Mouse (Mus musculus): ENCODE results near the gene Gm15737. TPM values are rescaled to one million over a fixed set of nuclear protein-coding genes. Genes with fewer than 3 reads are reported as not detected.
A peak's percentile ranks its signal among the peaks of the same experiment; 100 is the strongest.

Gene Gm15737
- polyA plus RNA-seq, 1 experiment from 2014 or later, result not detected

GRCm38 (mm10) chr6:92850250-92850649, 18.9 kb upstream of the Gm15737 start:
- H3K9ac ChIP-seq, result no peak overlapping the region
- WGBS, result 14% methylated on average over 5 of the region's 5 CpGs
- no peaks in the 10 kb centered on the region for H3K27me3 ChIP-seq
- no peaks in the 10 kb centered on the region for H3K36me3 ChIP-seq (ENCODE audit: poor library complexity, severe bottlenecking)
- H3K9me3 ChIP-seq (replicated peaks), result no peaks in the 10 kb centered on the region
- no peak overlapping the region for H3K4me3 ChIP-seq
- H3K27ac ChIP-seq, result 0 out of 2 replicates have a peak overlapping the region, but pooled peaks have one; percentile 10
- peaks cover 13% of the 10 kb centered on the region for H3K4me1 ChIP-seq
- H3K4me2 ChIP-seq, result peak overlapping the region; percentile 14; the same call in 1 of the 2 replicates
- peak; percentile 86 for ATAC-seq

- Histone ChIP-seq H3K27me3 (no peaks in the 10 kb centered on the region), H3K4me2 (no peak overlapping the region), H3K4me3 (no peak overlapping the region), H3K27ac (no peak overlapping the region), H3K4me1 (peaks cover 8% of the 10 kb centered on the region), H3K9ac (no peak overlapping the region), H3K9me3 (replicated peaks) (no peaks in the 10 kb centered on the region), H3K36me3 (ENCODE audit: poor library complexity, severe bottlenecking) (no peaks in the 10 kb centered on the region)
- WGBS, result 89% methylated on average over 4 of the region's 4 CpGs
- ATAC-seq, result no peak
Measured at GRCm38 (mm10) chr6:92854873-92855272, 14.3 kb upstream of the Gm15737 start.

GRCm38 (mm10) chr6:92857761-92858160, 11.4 kb upstream of the Gm15737 start:
- no peaks in the 10 kb centered on the region for H3K27me3 ChIP-seq
- no peak overlapping the region for H3K27ac ChIP-seq
- WGBS, result 94% methylated on average over 13 of the region's 13 CpGs
- H3K4me3 ChIP-seq, result no peak overlapping the region
- H3K4me1 ChIP-seq, result no peaks in the 10 kb centered on the region
- H3K4me2 ChIP-seq, result no peak overlapping the region
- H3K9ac ChIP-seq, result no peak overlapping the region
- H3K9me3 ChIP-seq (replicated peaks), result no peaks in the 10 kb centered on the region
- no peak for ATAC-seq
- H3K36me3 ChIP-seq (ENCODE audit: poor library complexity, severe bottlenecking), result no peaks in the 10 kb centered on the region

- no peak overlapping the region for H3K9ac ChIP-seq
- 78% methylated on average over 12 of the region's 12 CpGs for WGBS
- H3K4me3 ChIP-seq, result no peak overlapping the region
- no peak overlapping the region for H3K4me2 ChIP-seq
- no peaks in the 10 kb centered on the region for H3K9me3 ChIP-seq (replicated peaks)
- H3K27me3 ChIP-seq, result no peaks in the 10 kb centered on the region
- no peaks in the 10 kb centered on the region for H3K4me1 ChIP-seq
- ATAC-seq, result no peak
- no peaks in the 10 kb centered on the region for H3K36me3 ChIP-seq (ENCODE audit: poor library complexity, severe bottlenecking)
- H3K27ac ChIP-seq, result no peak overlapping the region
Measured at GRCm38 (mm10) chr6:92858721-92859510, 10.2 kb upstream of the Gm15737 start.

GRCm38 (mm10) chr6:92860285-92860912, 8.8 kb upstream of the Gm15737 start:
- Histone ChIP-seq H3K4me2 (no peak overlapping the region), H3K9me3 (replicated peaks) (no peaks in the 10 kb centered on the region), H3K27ac (no peak overlapping the region), H3K27me3 (no peaks in the 10 kb centered on the region), H3K36me3 (ENCODE audit: poor library complexity, severe bottlenecking) (no peaks in the 10 kb centered on the region), H3K9ac (no peak overlapping the region), H3K4me3 (no peak overlapping the region), H3K4me1 (no peaks in the 10 kb centered on the region)
- ATAC-seq, result no peak
- WGBS, result 73% methylated on average over 5 of the region's 5 CpGs

- Histone ChIP-seq H3K36me3 (ENCODE audit: poor library complexity, severe bottlenecking) (no peaks in the 10 kb centered on the region), H3K27me3 (no peaks in the 10 kb centered on the region), H3K27ac (no peak overlapping the region), H3K9me3 (replicated peaks) (no peaks in the 10 kb centered on the region), H3K4me1 (no peaks in the 10 kb centered on the region), H3K4me3 (no peak overlapping the region), H3K4me2 (no peak overlapping the region), H3K9ac (no peak overlapping the region)
- 78% methylated on average over 9 of the region's 9 CpGs for WGBS
- ATAC-seq, result no peak
Measured at GRCm38 (mm10) chr6:92862599-92862998, 6.6 kb upstream of the Gm15737 start.

GRCm38 (mm10) chr6:92869582-92870219, 544 bp downstream of the Gm15737 start:
- H3K4me3 ChIP-seq, result no peak overlapping the region
- ATAC-seq, result no peak
- no peaks in the 10 kb centered on the region for H3K36me3 ChIP-seq (ENCODE audit: poor library complexity, severe bottlenecking)

GRCm38 (mm10) chr6:92871813-92872212, 2.7 kb downstream of the Gm15737 start:
- no peaks in the 10 kb centered on the region for H3K9me3 ChIP-seq (replicated peaks)
- H3K4me2 ChIP-seq, result no peak overlapping the region
- ATAC-seq, result no peak
- peaks cover 5% of the 10 kb centered on the region; the same call in 1 of the 2 replicates for H3K4me1 ChIP-seq
- H3K27ac ChIP-seq, result no peak overlapping the region
- H3K27me3 ChIP-seq, result no peaks in the 10 kb centered on the region
- H3K9ac ChIP-seq, result no peak overlapping the region
- H3K4me3 ChIP-seq, result no peak overlapping the region
- WGBS, result 43% methylated on average over 4 of the region's 4 CpGs
- no peaks in the 10 kb centered on the region for H3K36me3 ChIP-seq (ENCODE audit: poor library complexity, severe bottlenecking)

More at GRCm38 (mm10) chr6:92869582-92870219, 544 bp downstream of the Gm15737 start:
- no peaks in the 10 kb centered on the region for H3K27me3 ChIP-seq
- 75% methylated on average over 16 of the region's 16 CpGs for WGBS
- no peaks in the 10 kb centered on the region for H3K9me3 ChIP-seq (replicated peaks)
- H3K9ac ChIP-seq, result no peak overlapping the region
- no peak overlapping the region for H3K4me2 ChIP-seq
- peaks cover 5% of the 10 kb centered on the region; the same call in 1 of the 2 replicates for H3K4me1 ChIP-seq
- no peak overlapping the region for H3K27ac ChIP-seq

- 90% methylated on average over 10 of the region's 10 CpGs for WGBS
- no peak overlapping the region for H3K27ac ChIP-seq
- no peaks in the 10 kb centered on the region for H3K27me3 ChIP-seq
- no peak overlapping the region for H3K9ac ChIP-seq
- no peak overlapping the region for H3K4me3 ChIP-seq
- H3K9me3 ChIP-seq (replicated peaks), result no peaks in the 10 kb centered on the region
- H3K4me1 ChIP-seq, result peaks cover 4% of the 10 kb centered on the region; the same call in 1 of the 2 replicates
- H3K4me2 ChIP-seq, result no peak overlapping the region
- no peaks in the 10 kb centered on the region for H3K36me3 ChIP-seq (ENCODE audit: poor library complexity, severe bottlenecking)
- ATAC-seq, result no peak
Measured at GRCm38 (mm10) chr6:92872766-92873165, 3.6 kb downstream of the Gm15737 start.

- Histone ChIP-seq H3K4me3 (no peak overlapping the region), H3K27ac (no peak overlapping the region), H3K9ac (no peak overlapping the region), H3K9me3 (replicated peaks) (no peaks in the 10 kb centered on the region), H3K4me1 (no peaks in the 10 kb centered on the region), H3K4me2 (no peak overlapping the region), H3K27me3 (no peaks in the 10 kb centered on the region), H3K36me3 (ENCODE audit: poor library complexity, severe bottlenecking) (no peaks in the 10 kb centered on the region)
- ATAC-seq, result no peak
- 82% methylated on average over 5 of the region's 5 CpGs for WGBS
Measured at GRCm38 (mm10) chr6:92874854-92875253, 5.7 kb downstream of the Gm15737 start.

GRCm38 (mm10) chr6:92875340-92875739, 6.2 kb downstream of the Gm15737 start:
- Histone ChIP-seq H3K4me3 (no peak overlapping the region), H3K27me3 (no peaks in the 10 kb centered on the region), H3K27ac (no peak overlapping the region), H3K4me1 (no peaks in the 10 kb centered on the region), H3K9me3 (replicated peaks) (no peaks in the 10 kb centered on the region), H3K36me3 (ENCODE audit: poor library complexity, severe bottlenecking) (no peaks in the 10 kb centered on the region), H3K4me2 (no peak overlapping the region), H3K9ac (no peak overlapping the region)
- no peak for ATAC-seq
- WGBS, result 90% methylated on average over 2 of the region's 2 CpGs

- Histone ChIP-seq H3K27ac (no peak overlapping the region), H3K36me3 (ENCODE audit: poor library complexity, severe bottlenecking) (no peaks in the 10 kb centered on the region), H3K4me1 (no peaks in the 10 kb centered on the region), H3K27me3 (no peaks in the 10 kb centered on the region), H3K9me3 (replicated peaks) (no peaks in the 10 kb centered on the region), H3K9ac (no peak overlapping the region), H3K4me3 (no peak overlapping the region), H3K4me2 (no peak overlapping the region)
- WGBS, result 84% methylated on average over 5 of the region's 5 CpGs
- ATAC-seq, result no peak
Measured at GRCm38 (mm10) chr6:92876121-92876520, 7.0 kb downstream of the Gm15737 start.
